Mouse (Mus musculus): ENCODE results near the gene Olfr453. TPM values are rescaled to one million over a fixed set of nuclear protein-coding genes. Genes with fewer than 3 reads are reported as not detected.
A peak's percentile ranks its signal among the peaks of the same experiment; 100 is the strongest.

Olfr453 gene
- total RNA-seq (2014; fragmentation: Nextera tagmentation) = not detected in 2 replicates
- not detected in 2 replicates for total RNA-seq (2017)

- no peak for ATAC-seq (replicated peaks; ENCODE audit: poor library complexity, severe bottlenecking)
Observed at GRCm38 (mm10) chr6:42739071-42739470, at the start of gene Olfr453. Gene Olfr453, plus strand, starts transcription at chr6:42739371.

GRCm38 (mm10) chr6:42689761-42690160 lies 49.4 kb upstream of the Olfr453 start:
- no peak for ATAC-seq (replicated peaks; ENCODE audit: poor library complexity, severe bottlenecking)

GRCm38 (mm10) chr6:42692154-42692516 lies 47.0 kb upstream of the Olfr453 start:
- peak; percentile 77 for ATAC-seq (replicated peaks; ENCODE audit: poor library complexity, severe bottlenecking)

GRCm38 (mm10) chr6:42692517-42693190 lies 46.5 kb upstream of the Olfr453 start:
- peak; percentile 90 for ATAC-seq (replicated peaks; ENCODE audit: poor library complexity, severe bottlenecking)

DNA sequence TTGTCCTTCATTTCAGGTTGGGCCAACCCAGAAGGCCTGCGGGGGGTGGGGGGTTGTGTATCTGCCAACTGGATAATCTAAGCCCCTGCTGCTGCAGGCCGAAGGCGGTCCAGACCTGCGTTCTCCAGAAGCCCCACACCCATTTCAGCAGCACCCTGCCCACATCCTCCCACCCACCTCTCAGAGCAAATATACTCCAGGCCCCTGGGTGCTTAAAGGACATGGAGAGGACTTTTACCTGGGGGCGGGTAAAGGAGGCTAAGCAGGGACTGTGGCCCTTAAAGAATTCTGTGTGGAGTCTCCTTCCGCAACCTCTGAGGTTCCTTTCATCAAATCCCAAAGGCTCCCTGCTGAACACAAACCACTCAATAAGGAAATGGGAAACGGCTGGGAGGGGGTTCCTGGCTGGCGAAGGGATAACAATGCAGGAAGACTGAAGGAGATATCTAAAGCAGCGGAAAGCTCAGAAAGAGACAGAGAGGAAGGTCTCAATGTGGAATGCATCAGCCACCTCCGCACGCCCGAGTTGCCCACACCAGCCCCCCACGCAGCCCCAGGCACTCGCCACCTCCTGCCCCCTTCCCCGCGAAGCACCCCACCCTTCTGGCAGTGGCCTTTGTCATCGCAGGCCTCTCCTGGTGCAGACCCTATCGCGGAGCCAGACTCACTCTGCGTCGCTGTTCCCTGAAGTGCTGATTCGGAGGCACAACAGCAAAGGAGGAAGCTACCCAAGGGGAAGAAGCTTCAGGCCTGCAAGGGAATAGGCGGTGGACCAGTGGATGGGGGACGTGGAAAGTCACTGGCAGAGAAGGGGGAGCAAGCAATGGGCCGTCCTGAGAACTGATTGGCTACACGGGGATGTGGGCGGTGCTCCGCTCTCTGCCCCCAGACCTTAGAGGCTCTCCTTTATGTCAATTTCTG lies 29.6 kb upstream of the Olfr453 start, which contains the start of gene Tcaf1:
Tcaf1 (minus strand) TSS at position 798 of the 921 bp plus-strand sequence.
- no peak for ATAC-seq (replicated peaks; ENCODE audit: poor library complexity, severe bottlenecking)

GRCm38 (mm10) chr6:42714668-42715067 lies 24.5 kb upstream of the Olfr453 start:
- ATAC-seq (replicated peaks; ENCODE audit: poor library complexity, severe bottlenecking) = no peak

DNA sequence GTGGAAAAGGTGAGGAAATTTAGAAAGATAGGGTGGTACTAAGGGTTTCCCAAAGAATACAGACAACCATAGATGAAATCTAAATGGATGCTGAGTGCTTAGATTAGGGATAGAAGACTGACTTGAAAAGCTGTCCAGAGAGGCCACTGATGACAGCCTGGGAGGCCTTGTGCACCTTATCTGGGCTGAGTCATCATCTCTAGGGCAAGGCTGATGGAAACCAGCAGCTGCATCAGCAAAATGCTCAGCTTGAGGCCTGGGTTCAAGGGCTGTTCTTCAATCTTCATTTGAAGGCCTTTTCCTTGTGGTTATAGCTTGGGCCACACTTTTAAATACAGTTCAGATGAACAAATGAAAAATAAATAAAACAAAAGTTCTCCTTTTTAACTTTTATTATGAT lies 21.2 kb upstream of the Olfr453 start:
- ATAC-seq (replicated peaks; ENCODE audit: poor library complexity, severe bottlenecking) = no peak

DNA sequence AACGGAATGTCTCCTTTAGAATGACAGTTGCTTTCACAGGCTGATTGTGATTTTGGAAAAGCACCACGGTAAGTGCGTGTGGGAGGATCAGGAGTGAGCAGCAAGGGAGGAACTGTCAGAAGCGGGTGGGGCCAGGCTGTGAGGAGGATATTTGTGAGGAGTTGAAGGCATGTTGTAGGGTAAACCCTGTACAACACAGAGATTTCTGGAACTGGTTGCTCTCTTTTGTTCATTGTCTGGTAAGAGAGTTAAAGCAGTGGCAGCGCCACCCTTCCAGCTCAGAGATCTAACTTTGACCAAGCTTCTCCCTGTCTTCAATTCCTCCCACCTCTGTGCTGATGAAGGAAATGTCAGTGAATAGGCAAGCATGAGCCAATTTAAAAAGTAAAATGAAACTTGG lies 3.1 kb downstream of the Olfr453 start:
- no peak for ATAC-seq (replicated peaks; ENCODE audit: poor library complexity, severe bottlenecking)

DNA sequence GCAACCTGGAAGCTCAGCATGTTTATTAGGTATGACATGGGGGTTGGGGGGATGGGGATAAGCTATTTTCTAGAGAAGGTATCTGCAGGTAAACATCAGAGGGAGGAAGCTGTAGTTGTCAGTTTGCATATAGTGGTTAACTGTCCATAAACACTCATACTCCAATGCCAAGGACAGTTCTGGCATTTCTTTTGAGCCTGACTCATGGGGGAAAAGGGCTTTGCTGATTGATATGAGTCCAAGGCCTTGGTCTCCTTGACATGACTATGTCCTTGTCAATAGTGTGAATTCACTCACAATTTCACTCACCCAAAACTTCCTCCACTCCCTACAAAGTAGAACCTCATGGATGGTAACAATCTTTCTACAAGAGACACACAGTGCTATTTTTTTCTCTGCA lies 8.7 kb downstream of the Olfr453 start:
- ATAC-seq (replicated peaks; ENCODE audit: poor library complexity, severe bottlenecking) = no peak

GRCm38 (mm10) chr6:42756104-42756503 lies 16.9 kb downstream of the Olfr453 start, which contains the start of gene Olfr38:
Gene Olfr38, plus strand, starts transcription at chr6:42756404.
- no peak for ATAC-seq (replicated peaks; ENCODE audit: poor library complexity, severe bottlenecking)

DNA sequence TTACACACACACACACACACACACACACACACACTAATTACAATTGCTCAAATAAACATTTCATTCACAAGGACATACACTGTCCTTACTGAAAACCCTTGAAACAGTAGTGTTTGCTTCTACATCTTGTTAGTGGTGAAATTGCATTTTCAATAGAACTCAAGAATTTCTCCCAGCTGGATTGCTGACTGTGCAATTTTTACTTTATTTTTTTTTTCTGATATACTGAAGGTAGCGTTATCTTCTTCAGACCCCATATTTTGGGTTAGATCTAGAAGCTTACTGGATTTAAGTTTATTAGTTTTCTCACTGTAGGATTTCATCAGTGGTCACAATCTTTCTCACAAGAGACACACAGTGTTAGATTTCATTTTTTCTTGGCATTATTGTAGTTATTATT lies 37.9 kb downstream of the Olfr453 start:
- no peak for ATAC-seq (replicated peaks; ENCODE audit: poor library complexity, severe bottlenecking)

- no peak for ATAC-seq (replicated peaks; ENCODE audit: poor library complexity, severe bottlenecking)
Observed at GRCm38 (mm10) chr6:42784793-42785192, 45.6 kb downstream of the Olfr453 start, which contains the start of gene Olfr452. Gene Olfr452, plus strand, starts transcription at chr6:42785093.

DNA sequence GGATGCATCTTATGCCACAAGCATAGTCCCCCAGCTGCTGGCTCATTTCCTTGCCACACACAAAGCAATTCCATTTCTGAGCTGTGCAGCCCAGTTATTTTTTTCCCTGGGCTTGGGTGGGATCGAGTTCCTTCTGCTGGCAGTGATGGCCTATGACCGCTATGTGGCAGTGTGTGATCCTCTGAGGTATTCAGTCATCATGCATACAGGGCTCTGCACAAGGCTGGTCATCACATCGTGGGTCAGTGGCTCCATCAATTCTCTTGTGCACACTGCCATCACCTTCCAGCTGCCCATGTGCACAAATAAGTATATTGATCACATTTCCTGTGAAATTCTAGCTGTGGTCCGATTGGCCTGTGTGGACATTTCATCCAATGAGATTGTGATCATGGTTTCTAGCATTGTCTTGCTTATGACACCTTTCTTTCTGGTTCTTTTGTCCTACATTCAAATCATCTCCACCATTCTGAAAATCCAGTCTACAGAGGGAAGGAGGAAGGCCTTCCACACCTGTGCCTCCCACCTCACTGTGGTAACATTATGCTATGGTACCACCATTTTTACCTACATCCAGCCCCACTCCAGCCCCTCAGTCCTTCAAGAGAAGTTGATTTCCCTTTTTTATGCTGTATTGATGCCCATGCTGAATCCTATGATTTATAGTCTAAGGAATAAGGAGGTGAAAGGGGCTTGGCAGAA lies 51.2 kb downstream of the Olfr453 start:
- ATAC-seq (replicated peaks; ENCODE audit: poor library complexity, severe bottlenecking) = peak; percentile 33; the same call in 1 of the 2 replicates

DNA sequence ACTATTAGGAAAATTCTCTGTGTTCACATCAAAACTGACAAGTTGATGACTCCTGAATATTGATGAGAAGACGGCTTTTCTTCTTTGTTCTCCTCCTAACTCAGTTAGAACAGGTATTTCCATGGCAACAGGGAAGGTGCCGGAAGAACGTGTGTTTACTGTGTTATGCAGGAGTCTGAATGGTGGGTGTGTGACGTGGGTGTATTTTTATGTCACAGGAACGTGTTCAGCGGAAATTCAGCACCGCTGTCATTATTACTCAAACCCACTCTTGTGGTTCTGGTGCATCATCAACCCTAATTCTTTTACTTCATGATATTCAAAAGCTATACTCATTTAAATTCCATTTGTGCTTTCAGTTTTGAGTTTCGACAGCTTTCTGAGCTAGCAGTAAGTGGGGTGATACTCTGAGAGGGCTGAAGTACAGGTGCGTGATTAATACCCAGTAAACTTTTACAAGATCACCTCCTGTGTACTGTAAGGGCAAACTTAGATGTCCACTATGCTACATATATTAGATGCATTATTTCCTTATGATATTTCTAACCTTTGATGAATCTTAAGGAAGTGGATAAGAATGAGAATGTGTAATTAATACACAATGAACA lies 51.9 kb downstream of the Olfr453 start:
- no peak for ATAC-seq (replicated peaks; ENCODE audit: poor library complexity, severe bottlenecking)

DNA sequence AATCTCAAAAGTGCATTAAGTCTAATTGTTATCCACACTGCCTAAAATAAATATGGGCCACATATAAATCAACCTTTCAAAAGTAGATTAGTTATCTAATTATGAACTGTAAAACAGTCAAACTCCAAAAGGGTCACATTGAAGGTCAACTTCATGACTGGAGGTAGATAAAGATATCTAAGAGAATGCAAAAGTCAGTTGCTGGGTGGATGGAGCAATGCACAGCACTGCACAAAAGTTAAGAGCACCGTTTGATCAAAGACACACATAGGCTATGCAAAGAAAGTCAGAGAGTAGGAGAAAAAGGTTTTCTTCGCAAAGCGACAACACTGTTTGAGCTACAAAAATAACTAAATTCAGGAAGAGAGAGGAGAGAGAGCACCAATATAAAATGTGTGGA lies 55.8 kb downstream of the Olfr453 start:
- ATAC-seq (replicated peaks; ENCODE audit: poor library complexity, severe bottlenecking) = no peak

Other genes with a start within 250 kb of the Olfr453 start
- not detected in 2 replicates for gene Olfr455, start 191.8 kb upstream of the Olfr453 start, total RNA-seq (2014; fragmentation: Nextera tagmentation)
- not detected in 2 replicates for gene Olfr455, start 191.8 kb upstream of the Olfr453 start, total RNA-seq (2017)
- not detected in 2 replicates for gene Tcaf3, start 141.7 kb upstream of the Olfr453 start, total RNA-seq (2014; fragmentation: Nextera tagmentation)
- gene Tcaf3, start 141.7 kb upstream of the Olfr453 start, total RNA-seq (2017) = not detected in 2 replicates
- gene Tcaf2, start 94.1 kb upstream of the Olfr453 start, total RNA-seq (2014; fragmentation: Nextera tagmentation) = not detected in 2 replicates
- 0.22 TPM in 1 of 2 replicates, not detected in the other for gene Tcaf2, start 94.1 kb upstream of the Olfr453 start, total RNA-seq (2017)
- 0.47 TPM in 1 of 2 replicates, not detected in the other for gene Tcaf1, start 29.3 kb upstream of the Olfr453 start, total RNA-seq (2014; fragmentation: Nextera tagmentation)
- 0.13 and 0.46 TPM in 2 replicates for gene Tcaf1, start 29.3 kb upstream of the Olfr453 start, total RNA-seq (2017)
- gene Olfr38, start 17.0 kb downstream of the Olfr453 start, total RNA-seq (2014; fragmentation: Nextera tagmentation) = not detected in 2 replicates
- gene Olfr38, start 17.0 kb downstream of the Olfr453 start, total RNA-seq (2017) = not detected in 2 replicates
- gene Olfr452, start 45.7 kb downstream of the Olfr453 start, total RNA-seq (2014; fragmentation: Nextera tagmentation) = not detected in 2 replicates
- gene Olfr452, start 45.7 kb downstream of the Olfr453 start, total RNA-seq (2017) = not detected in 2 replicates
- gene Olfr450, start 72.6 kb downstream of the Olfr453 start, total RNA-seq (2014; fragmentation: Nextera tagmentation) = not detected in 2 replicates
- not detected in 2 replicates for gene Olfr450, start 72.6 kb downstream of the Olfr453 start, total RNA-seq (2017)
- gene Olfr449, start 95.0 kb downstream of the Olfr453 start, total RNA-seq (2014; fragmentation: Nextera tagmentation) = not detected in 2 replicates
- not detected in 2 replicates for gene Olfr449, start 95.0 kb downstream of the Olfr453 start, total RNA-seq (2017)
- not detected in 2 replicates for gene Olfr448, start 151.1 kb downstream of the Olfr453 start, total RNA-seq (2014; fragmentation: Nextera tagmentation)
- gene Olfr448, start 151.1 kb downstream of the Olfr453 start, total RNA-seq (2017) = not detected in 2 replicates
- gene Olfr447, start 169.5 kb downstream of the Olfr453 start, total RNA-seq (2014; fragmentation: Nextera tagmentation) = not detected in 2 replicates
- gene Olfr447, start 169.5 kb downstream of the Olfr453 start, total RNA-seq (2017) = not detected in 2 replicates
- not detected in 2 replicates for gene Olfr446, start 182.0 kb downstream of the Olfr453 start, total RNA-seq (2014; fragmentation: Nextera tagmentation)
- gene Olfr446, start 182.0 kb downstream of the Olfr453 start, total RNA-seq (2017) = not detected in 2 replicates
- not detected in 2 replicates for gene Olfr444, start 209.7 kb downstream of the Olfr453 start, total RNA-seq (2014; fragmentation: Nextera tagmentation)
- gene Olfr444, start 209.7 kb downstream of the Olfr453 start, total RNA-seq (2017) = not detected in 2 replicates

Data from granulocyte monocyte progenitor cell, adult 5-6 weeks (primary cell).